Mouse (Mus musculus) hindbrain, postnatal 0 days (tissue): ENCODE measurements around the gene Adora2a. TPM values are rescaled to one million over a fixed set of nuclear protein-coding genes. Genes with fewer than 3 reads are reported as not detected.

Experiments used
- ATAC-seq: fragments of 200-750 bp; cut with Nextera tagmentation; 2 replicates; pipeline ENCODE4 v1.8.0; 2017; ENCODE audit warnings: mild to moderate bottlenecking, moderate TSS enrichment, moderate library complexity
- DNase-seq: peaks from one replicate; pipeline ENCODE4 v3.0.0-alpha.2; 2015; ENCODE audit warnings: low spot score
- H3K27ac ChIP-seq: fragments of 300-500 bp; sonication (generic); 2 replicates; pipeline ENCODE4 v1.5.1; 2014; ENCODE audit warnings: mild to moderate bottlenecking
- H3K27me3 ChIP-seq: fragments of 300-500 bp; sonication (generic); 2 replicates; pipeline ENCODE4 v1.6.1; 2014; ENCODE audit warnings: low read length, mixed read lengths; ENCODE audit not compliant: insufficient read depth
- H3K36me3 ChIP-seq: fragments of 300-500 bp; sonication (generic); 2 replicates; pipeline ENCODE4 v1.6.1; 2014; ENCODE audit warnings: low read length, mixed read lengths; ENCODE audit not compliant: insufficient read depth
- H3K4me1 ChIP-seq: fragments of 300-500 bp; sonication (generic); 2 replicates; pipeline ENCODE4 v1.6.1; 2014; ENCODE audit warnings: antibody characterized with exemption, low read length, mixed read lengths; ENCODE audit not compliant: insufficient read depth
- H3K4me2 ChIP-seq: fragments of 300-500 bp; sonication (generic); 2 replicates; pipeline ENCODE4 v1.6.1; 2014; ENCODE audit warnings: low read depth, mild to moderate bottlenecking, low read length, moderate library complexity, mixed read lengths
- H3K4me3 ChIP-seq: fragments of 300-500 bp; sonication (generic); 2 replicates; pipeline ENCODE4 v1.5.1; 2014; ENCODE audit warnings: low read length
- H3K9ac ChIP-seq: fragments of 300-500 bp; sonication (generic); replicated peaks from 2 replicates; pipeline ENCODE4 v1.6.1; 2014; ENCODE audit warnings: mild to moderate bottlenecking, low read length, moderate library complexity, mixed read lengths
- H3K9me3 ChIP-seq: fragments of 300-500 bp; sonication (generic); 2 replicates; pipeline ENCODE4 v1.6.1; 2016; ENCODE audit warnings: low read length, mixed read lengths
- CTCF ChIP-seq: IDR thresholded peaks from 2 replicates; pipeline ENCODE4 v1.5.1; 2016; ENCODE audit warnings: antibody characterized with exemption, control low read depth, low read depth
- WGBS: fragments of 180-500 bp; shearing (Covaris S2); extraction: QIAGEN DNeasy Blood & Tissue Kit; methylation state at CpG from one replicate; pipeline ENCODE4 v1.1.7; 2014; 5-methylcytosine and 5-hydroxymethylcytosine counted together
- polyA plus RNA-seq: library from polyadenylated mRNA; unstranded; fragments of >200 nt; fragmentation: Nextera tagmentation; extraction: Ambion mirVana; gene quantifications from 2 replicates; pipeline ENCODE4 v1.2.1, GENCODE M21; 2015
- total RNA-seq: library from RNA; depleted of rRNA; stranded (reverse); fragments of >200 nt; gene quantifications from 2 replicates; pipeline ENCODE4 v1.2.3, GENCODE M21; 2014

Adora2a gene
- total and polyA plus RNA-seq, 2 experiments from 2014 or later = 1.7 to 4.7 TPM

- WGBS = 7% methylated on average over 9 of the region's 9 CpGs
- peak; percentile 16; the same call in 1 of the 2 replicates for ATAC-seq
- Histone ChIP-seq H3K27ac (0 out of 2 replicates have a peak overlapping the region, but pooled peaks have one; percentile 4), H3K4me1 (peaks cover 5% of the 10 kb centered on the region), H3K9me3 (no peaks in the 10 kb centered on the region), H3K4me3 (peak overlapping the region; percentile 38), H3K27me3 (0 out of 2 replicates have a peak, but pooled peaks cover 12% of the 10 kb centered on the region), H3K9ac (peak overlapping the region; percentile 22; the same call in 1 of the 2 replicates), H3K4me2 (peak overlapping the region; percentile 53), H3K36me3 (peaks cover 14% of the 10 kb centered on the region; the same call in 1 of the 2 replicates)
- DNase-seq = no peak
- TF ChIP-seq CTCF = no peak
These were observed 205 bp upstream of the Adora2a start for GRCm38 (mm10) chr10:75316472-75316871.

- H3K27ac ChIP-seq = 0 out of 2 replicates have a peak overlapping the region, but pooled peaks have one; percentile 4
- WGBS = 3% methylated on average over 76 of the region's 81 CpGs
- 0 out of 2 replicates have a peak, but pooled peaks cover 12% of the 10 kb centered on the region for H3K27me3 ChIP-seq
- peaks cover 5% of the 10 kb centered on the region for H3K4me1 ChIP-seq
- DNase-seq = peak; percentile 51
- H3K4me3 ChIP-seq = peak overlapping the region; percentile 38
- peak; percentile 61 for TF ChIP-seq CTCF
- no peaks in the 10 kb centered on the region for H3K9me3 ChIP-seq
- peak overlapping the region; percentile 22; the same call in 1 of the 2 replicates for H3K9ac ChIP-seq
- H3K4me2 ChIP-seq = peak overlapping the region; percentile 53
- H3K36me3 ChIP-seq = peaks cover 11% of the 10 kb centered on the region; the same call in 1 of the 2 replicates
- ATAC-seq = peak; percentile 77
These were observed 458 bp downstream of the Adora2a start for GRCm38 (mm10) chr10:75316908-75317761.

- Histone ChIP-seq H3K27ac (no peak overlapping the region), H3K27me3 (0 out of 2 replicates have a peak, but pooled peaks cover 12% of the 10 kb centered on the region), H3K4me2 (peak overlapping the region; percentile 53), H3K9me3 (no peaks in the 10 kb centered on the region), H3K36me3 (0 out of 2 replicates have a peak, but pooled peaks cover under 1% of the 10 kb centered on the region), H3K4me3 (no peak overlapping the region), H3K4me1 (peaks cover 5% of the 10 kb centered on the region), H3K9ac (no peak overlapping the region)
- DNase-seq (no peak), ATAC-seq (no peak)
- WGBS = 84% methylated on average over 6 of the region's 6 CpGs
- no peak for TF ChIP-seq CTCF
These were observed 1.5 kb downstream of the Adora2a start for GRCm38 (mm10) chr10:75318206-75318605.

- Histone ChIP-seq H3K9ac (no peak overlapping the region), H3K36me3 (no peaks in the 10 kb centered on the region), H3K27me3 (0 out of 2 replicates have a peak, but pooled peaks cover 12% of the 10 kb centered on the region), H3K9me3 (no peaks in the 10 kb centered on the region), H3K4me2 (no peak overlapping the region), H3K4me1 (peaks cover 5% of the 10 kb centered on the region), H3K4me3 (no peak overlapping the region), H3K27ac (no peak overlapping the region)
- ATAC-seq (no peak), DNase-seq (no peak)
- TF ChIP-seq CTCF = no peak
- 68% methylated on average over 4 of the region's 4 CpGs for WGBS
These were observed 3.6 kb downstream of the Adora2a start for GRCm38 (mm10) chr10:75320321-75320720.

- H3K27ac ChIP-seq = no peak overlapping the region
- H3K4me3 ChIP-seq = no peak overlapping the region
- no peak for DNase-seq
- WGBS = 51% methylated on average over 6 of the region's 6 CpGs
- H3K4me2 ChIP-seq = no peak overlapping the region
- no peak overlapping the region for H3K9ac ChIP-seq
- ATAC-seq = no peak
- no peaks in the 10 kb centered on the region for H3K36me3 ChIP-seq
- H3K27me3 ChIP-seq = 0 out of 2 replicates have a peak, but pooled peaks cover under 1% of the 10 kb centered on the region
- H3K9me3 ChIP-seq = no peaks in the 10 kb centered on the region
- H3K4me1 ChIP-seq = no peaks in the 10 kb centered on the region
- no peak for TF ChIP-seq CTCF
These were observed 6.3 kb downstream of the Adora2a start for GRCm38 (mm10) chr10:75322966-75323365.

GRCm38 (mm10) chr10:75323986-75324385 is 7.3 kb downstream of the Adora2a start:
- H3K4me3 ChIP-seq = no peak overlapping the region
- DNase-seq (no peak), ATAC-seq (no peak)
- no peaks in the 10 kb centered on the region for H3K27me3 ChIP-seq
- H3K36me3 ChIP-seq = no peaks in the 10 kb centered on the region
- no peaks in the 10 kb centered on the region for H3K4me1 ChIP-seq
- WGBS = 90% methylated on average over 8 of the region's 8 CpGs
- H3K9ac ChIP-seq = no peak overlapping the region
- no peak overlapping the region for H3K27ac ChIP-seq
- no peak for TF ChIP-seq CTCF
- no peaks in the 10 kb centered on the region for H3K9me3 ChIP-seq
- no peak overlapping the region for H3K4me2 ChIP-seq
